Mouse (Mus musculus) CD4-positive, CD25-positive, alpha-beta regulatory T cell, adult 2 months (primary cell): Measurements from ENCODE around the gene Bnip1.

Experiments
- DNase-seq: peaks from one replicate; pipeline ENCODE4 v3.0.0-alpha.2; 2012; ENCODE audit warnings: low read depth, low spot score

Bnip1 gene

DNA sequence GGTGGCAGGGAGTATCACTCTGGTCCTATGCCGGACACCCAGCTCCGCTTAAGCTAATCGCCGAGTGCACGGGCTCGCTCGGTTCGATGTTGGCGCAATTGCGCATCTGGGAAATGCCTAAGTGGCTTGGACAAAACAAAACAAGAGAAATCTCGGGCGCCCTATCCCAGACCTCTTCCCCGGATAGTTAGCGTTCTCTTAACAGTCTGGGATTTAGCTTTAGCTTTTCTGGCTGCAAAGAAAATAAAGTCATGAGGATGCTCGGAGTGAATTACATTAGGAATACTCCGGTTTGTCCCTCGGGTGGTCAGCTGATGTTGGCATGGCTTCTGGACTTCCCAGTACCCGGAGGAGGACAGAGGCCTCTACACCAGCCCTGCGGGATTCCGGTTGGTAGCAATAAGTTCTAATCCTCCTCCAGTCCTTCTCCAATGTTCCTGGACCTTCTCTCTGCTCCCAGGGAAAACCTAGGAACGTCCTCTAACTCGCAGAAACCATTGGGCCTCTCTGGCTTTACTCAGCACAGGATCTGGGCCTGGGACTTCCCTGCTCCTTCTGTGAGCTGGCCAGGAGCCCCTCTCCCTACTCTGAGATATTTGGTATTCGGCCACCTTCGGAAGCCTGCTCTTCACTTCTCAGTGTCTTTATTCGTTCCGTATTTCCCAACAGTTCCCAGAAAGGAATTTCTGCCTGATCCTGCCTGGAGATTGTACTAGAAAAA lies 59.0 kb downstream of the Bnip1 start:
- no peak for DNase-seq

DNA sequence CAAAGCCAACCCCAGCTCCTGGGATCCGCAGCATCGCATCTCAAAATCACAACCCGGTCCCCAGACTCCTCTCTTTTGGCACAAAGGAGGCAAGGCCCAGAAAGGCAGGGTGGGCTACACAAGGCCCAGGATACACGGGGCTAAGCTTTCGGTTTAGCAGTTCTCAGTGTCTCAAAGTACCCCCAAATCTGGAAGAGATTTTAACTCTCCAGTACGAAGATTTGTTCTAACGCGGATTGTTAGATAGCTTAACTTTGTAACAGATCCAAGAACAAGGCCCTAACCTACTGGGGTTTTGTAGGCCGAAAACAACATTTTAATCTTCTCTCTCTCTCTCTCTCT lies 59.5 kb downstream of the Bnip1 start:
- no peak for DNase-seq

GRCm38 (mm10) chr17:26840922-26841731 lies 60.3 kb downstream of the Bnip1 start:
- no peak for DNase-seq

DNA sequence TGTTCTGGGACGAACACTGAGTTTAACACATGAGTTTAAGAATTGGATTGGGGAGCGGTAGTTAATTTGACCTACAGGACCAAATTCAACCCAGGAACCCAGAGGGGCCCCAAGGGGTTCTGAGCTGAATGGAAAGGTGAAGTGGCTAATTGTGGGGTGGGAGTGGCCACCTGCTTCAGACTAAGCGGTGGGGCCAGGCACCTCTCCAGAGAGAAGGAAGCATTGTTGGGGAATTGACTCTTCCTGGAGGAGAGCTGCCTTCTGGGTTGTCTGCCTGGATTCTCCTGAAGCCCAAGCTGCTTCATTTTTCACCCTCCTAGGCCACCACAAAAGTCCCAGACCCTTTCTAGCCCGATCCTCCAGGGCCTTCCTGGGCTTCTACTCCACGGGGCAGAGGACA lies 61.1 kb downstream of the Bnip1 start:
- DNase-seq = no peak
